Mouse (Mus musculus) left cerebral cortex, adult 9 months (tissue): ENCODE measurements around the gene Vps37c.

Source experiments
- DNase-seq, 2 experiments: peaks; one replicate each; pipeline ENCODE4 v3.0.0; 2022; ENCODE audit warnings: low spot score in 2 of 2

Vps37c gene

GRCm38 (mm10) chr19:10688537-10689352 lies at the start of gene Vps37c:
TSS of gene Vps37c (plus strand) at chr19:10688735.
- DNase-seq: peak; percentile 79 to 93

GRCm38 (mm10) chr19:10640080-10640479 lies 48.5 kb upstream of the Vps37c start:
- no peak for DNase-seq

GRCm38 (mm10) chr19:10640589-10641378 lies 47.8 kb upstream of the Vps37c start:
- no peak for DNase-seq

GRCm38 (mm10) chr19:10645616-10646015 lies 42.9 kb upstream of the Vps37c start:
- DNase-seq: no peak

- no peak for DNase-seq
Measured at GRCm38 (mm10) chr19:10648156-10648555, 40.4 kb upstream of the Vps37c start.

- no peak for DNase-seq
Measured at GRCm38 (mm10) chr19:10656058-10656457, 32.5 kb upstream of the Vps37c start.

- DNase-seq: no peak
Measured at GRCm38 (mm10) chr19:10657742-10658141, 30.8 kb upstream of the Vps37c start.

GRCm38 (mm10) chr19:10658406-10658805 lies 30.1 kb upstream of the Vps37c start:
- no peak for DNase-seq

GRCm38 (mm10) chr19:10661373-10661772 lies 27.2 kb upstream of the Vps37c start:
- DNase-seq: no peak

GRCm38 (mm10) chr19:10661919-10662318 lies 26.6 kb upstream of the Vps37c start:
- no peak for DNase-seq

GRCm38 (mm10) chr19:10662665-10663064 lies 25.9 kb upstream of the Vps37c start:
- DNase-seq: no peak

- DNase-seq: no peak
Measured at GRCm38 (mm10) chr19:10665093-10665492, 23.4 kb upstream of the Vps37c start.

- DNase-seq: peak in 1 of 2 experiments; percentile 68
Measured at GRCm38 (mm10) chr19:10665499-10665898, 23.0 kb upstream of the Vps37c start.

GRCm38 (mm10) chr19:10671319-10671718 lies 17.2 kb upstream of the Vps37c start:
- DNase-seq: no peak

GRCm38 (mm10) chr19:10671854-10672417 lies 16.6 kb upstream of the Vps37c start:
- no peak for DNase-seq

GRCm38 (mm10) chr19:10673275-10673674 lies 15.3 kb upstream of the Vps37c start:
- no peak for DNase-seq

GRCm38 (mm10) chr19:10676656-10677055 lies 11.9 kb upstream of the Vps37c start:
- no peak for DNase-seq

GRCm38 (mm10) chr19:10677915-10678771 lies 10.4 kb upstream of the Vps37c start, which contains the start of gene Pga5:
TSS of gene Pga5 (minus strand) at chr19:10678071.
- peak in 1 of 2 experiments; percentile 84 for DNase-seq

- no peak for DNase-seq
Measured at GRCm38 (mm10) chr19:10678772-10679067, 9.8 kb upstream of the Vps37c start.

GRCm38 (mm10) chr19:10681571-10681970 lies 7.0 kb upstream of the Vps37c start:
- no peak for DNase-seq

- no peak for DNase-seq
Measured at GRCm38 (mm10) chr19:10685081-10685480, 3.5 kb upstream of the Vps37c start.

- no peak for DNase-seq
Measured at GRCm38 (mm10) chr19:10685727-10686126, 2.8 kb upstream of the Vps37c start.
